Mouse (Mus musculus) testis, postnatal 14 days (tissue): ENCODE measurements around the gene Ncapd2.
A peak's percentile ranks its signal among the peaks of the same experiment; 100 is the strongest.

Experiments used
- DNase-seq: peaks from one replicate; pipeline ENCODE4 v3.0.0; 2021; ENCODE audit warnings: low spot score

Gene Ncapd2

GRCm38 (mm10) chr6:125191332-125192015 is at the start of gene Ncapd2, which contains the start of gene Mrpl51:
Gene Ncapd2 (minus strand): TSS chr6:125191701.
Gene Mrpl51 (plus strand): TSS chr6:125191801.
- peak; percentile 98 for DNase-seq

GRCm38 (mm10) chr6:125240617-125241016 is 49.1 kb upstream of the Ncapd2 start:
- no peak for DNase-seq

- DNase-seq = no peak
Measured at GRCm38 (mm10) chr6:125239547-125239946, 48.0 kb upstream of the Ncapd2 start.

- DNase-seq = no peak
Measured at GRCm38 (mm10) chr6:125238396-125238795, 46.9 kb upstream of the Ncapd2 start.

GRCm38 (mm10) chr6:125237421-125237820 is 45.9 kb upstream of the Ncapd2 start:
- no peak for DNase-seq

- DNase-seq = no peak
Measured at GRCm38 (mm10) chr6:125236782-125237181, 45.3 kb upstream of the Ncapd2 start, which contains the start of gene Cd27. Gene Cd27 (minus strand): TSS chr6:125237010.

GRCm38 (mm10) chr6:125236341-125236740 is 44.8 kb upstream of the Ncapd2 start:
- no peak for DNase-seq

- no peak for DNase-seq
Measured at GRCm38 (mm10) chr6:125234520-125234828, 43.0 kb upstream of the Ncapd2 start.

- no peak for DNase-seq
Measured at GRCm38 (mm10) chr6:125233816-125234519, 42.5 kb upstream of the Ncapd2 start.

- no peak for DNase-seq
Measured at GRCm38 (mm10) chr6:125232516-125232915, 41.0 kb upstream of the Ncapd2 start.

GRCm38 (mm10) chr6:125232045-125232437 is 40.5 kb upstream of the Ncapd2 start:
- DNase-seq = no peak

- DNase-seq = peak; percentile 42
Measured at GRCm38 (mm10) chr6:125231117-125232044, 39.9 kb upstream of the Ncapd2 start, which contains the start of gene Tapbpl. Gene Tapbpl (minus strand): TSS chr6:125231860.

GRCm38 (mm10) chr6:125230571-125230970 is 39.1 kb upstream of the Ncapd2 start:
- DNase-seq = no peak

GRCm38 (mm10) chr6:125225518-125226115 is 34.1 kb upstream of the Ncapd2 start:
- no peak for DNase-seq

GRCm38 (mm10) chr6:125222577-125222976 is 31.1 kb upstream of the Ncapd2 start:
- no peak for DNase-seq

GRCm38 (mm10) chr6:125222146-125222545 is 30.6 kb upstream of the Ncapd2 start:
- DNase-seq = no peak

- no peak for DNase-seq
Measured at GRCm38 (mm10) chr6:125221115-125221745, 29.7 kb upstream of the Ncapd2 start.

GRCm38 (mm10) chr6:125218963-125219362 is 27.5 kb upstream of the Ncapd2 start:
- DNase-seq = no peak

GRCm38 (mm10) chr6:125217899-125218298 is 26.4 kb upstream of the Ncapd2 start:
- DNase-seq = no peak

- DNase-seq = no peak
Measured at GRCm38 (mm10) chr6:125216898-125217297, 25.4 kb upstream of the Ncapd2 start.

GRCm38 (mm10) chr6:125215148-125215954 is 23.9 kb upstream of the Ncapd2 start, which contains the start of gene Vamp1:
Gene Vamp1 (plus strand): TSS chr6:125215551.
- DNase-seq = peak; percentile 94
